Mouse (Mus musculus) erythroblast, embryonic 14.5 days (primary cell): ENCODE data around the gene Slc5a5.

ENCODE experiments used
- GATA1 ChIP-seq: IDR thresholded peaks from 2 replicates; pipeline ENCODE4 v1.6.1; 2012; ENCODE audit warnings: low read length, inconsistent platforms, mixed read lengths
- TAL1 ChIP-seq: IDR thresholded peaks from 3 replicates; pipeline ENCODE4 v1.6.1; 2012; ENCODE audit warnings: low read length, inconsistent platforms, mixed read lengths

GRCm38 (mm10) chr8:70849333-70849990 is 43.1 kb downstream of the Slc5a5 start:
- TF ChIP-seq GATA1 (no peak), TAL1 (no peak)
